Comparison of ENCODE assay signal across 11 mouse cellular contexts in the genomic region with DNA sequence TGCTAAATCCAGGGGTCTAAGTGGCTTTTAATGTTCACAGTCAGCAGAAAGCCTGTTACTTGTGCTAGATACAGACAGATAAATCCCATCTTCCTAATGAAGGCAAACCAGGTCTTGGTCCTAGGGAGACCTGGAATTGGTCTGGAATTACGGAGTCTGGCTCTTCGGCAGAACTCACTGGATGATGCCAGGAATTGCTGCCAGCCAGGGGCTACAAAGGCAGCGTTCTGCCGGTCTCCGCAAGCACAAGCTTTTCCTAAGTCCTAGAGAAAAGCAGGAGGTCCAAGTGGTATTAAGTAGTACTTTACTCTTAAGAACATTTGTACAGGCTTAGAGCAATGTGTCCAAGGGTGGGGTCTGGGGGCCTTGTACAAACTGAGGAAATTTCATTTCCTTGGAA. TPM values are rescaled to one million over a fixed set of nuclear protein-coding genes. Genes with fewer than 3 reads are reported as not detected.
DNase-seq lines count a peak whose midpoint lies in the region; ATAC-seq and TF ChIP-seq lines count a peak whose summit lies in the region.
"Had no signal": no experiment of that assay in that cellular context is flagged by ENCODE, and none has a peak within 500 bp of the region (broad histone marks: within the 10 kb centered on the region; RNA-seq: fewer than 3 reads in every experiment).

No protein-coding gene starts in this region.

- no peaks in the 10 kb centered on the region for H3K27me3 ChIP-seq in heart, postnatal 0 days (ENCODE audit: control insufficient read depth, insufficient read depth, low read length)
- no peaks in the 10 kb centered on the region for H3K27me3 ChIP-seq in embryonic facial prominence, embryonic 10.5 days (replicated peaks; ENCODE audit: low read depth, poor library complexity, severe bottlenecking)
- no peaks in the 10 kb centered on the region for H3K27me3 ChIP-seq in forebrain, embryonic 11.5 days (ENCODE audit: control insufficient read depth, insufficient read depth, low read length)
- no peaks in the 10 kb centered on the region for H3K27me3 ChIP-seq in limb, embryonic 15.5 days

- no peaks in the 10 kb centered on the region for H3K9me3 ChIP-seq in heart, postnatal 0 days (replicated peaks; ENCODE audit: control insufficient read depth, low read length)
- H3K9me3 ChIP-seq in embryonic facial prominence, embryonic 10.5 days: no peaks in the 10 kb centered on the region
- H3K9me3 ChIP-seq in forebrain, embryonic 11.5 days (ENCODE audit: control insufficient read depth, low read length): no peaks in the 10 kb centered on the region; the same call in 1 of the 2 replicates
- no peaks in the 10 kb centered on the region for H3K9me3 ChIP-seq in limb, embryonic 15.5 days

- peak overlapping the region; percentile 20; the same call in 1 of the 2 replicates for H3K27ac ChIP-seq in heart, postnatal 0 days (ENCODE audit: low read depth)
- H3K27ac ChIP-seq in embryonic facial prominence, embryonic 10.5 days (replicated peaks): peak overlapping the region; percentile 55
- peak overlapping the region; percentile 97 for H3K27ac ChIP-seq in forebrain, embryonic 11.5 days (ENCODE audit: low read depth, low read length)
- peak overlapping the region; percentile 69 for H3K27ac ChIP-seq in limb, embryonic 15.5 days

- WGBS in heart, postnatal 0 days: 78% methylated on average over 5 of the region's 5 CpGs
- 79% methylated on average over 5 of the region's 5 CpGs for WGBS in embryonic facial prominence, embryonic 10.5 days
- 43% methylated on average over 5 of the region's 5 CpGs for WGBS in forebrain, embryonic 11.5 days
- 48% methylated on average over 5 of the region's 5 CpGs for WGBS in limb, embryonic 15.5 days

- no peak for DNase-seq in heart, postnatal 0 days (ENCODE audit: low spot score)
- DNase-seq in heart, adult 8-10 months (ENCODE audit: low spot score): no peak
- no peak for DNase-seq in embryonic facial prominence, embryonic 10.5 days (ENCODE audit: low spot score)
- DNase-seq in forebrain, embryonic 11.5 days (ENCODE audit: low spot score): no peak
- DNase-seq in spleen, postnatal 10 days (ENCODE audit: low spot score in 2 of 2): no peak
- DNase-seq in ovary, postnatal 36 days (ENCODE audit: low spot score): no peak
- DNase-seq: spleen, adult 18-20 months; thymus, postnatal 4 days had no signal

- no peak overlapping the region for H3K4me3 ChIP-seq in heart, postnatal 0 days (ENCODE audit: low read depth, low read length)
- H3K4me3 ChIP-seq in embryonic facial prominence, embryonic 10.5 days: no peak overlapping the region
- H3K4me3 ChIP-seq in forebrain, embryonic 11.5 days (ENCODE audit: low read depth, low read length): no peak overlapping the region
- H3K4me3 ChIP-seq in limb, embryonic 15.5 days: no peak overlapping the region
- H3K4me3 ChIP-seq: erythroblast, embryonic 14.5 days had no signal

- no peak for TF ChIP-seq CTCF in heart, postnatal 0 days (IDR thresholded peaks at IDR 0.05; ENCODE audit: low read depth)

- H3K4me2 ChIP-seq in heart, postnatal 0 days (ENCODE audit: low read depth, low read length): no peak overlapping the region
- H3K4me2 ChIP-seq in forebrain, embryonic 11.5 days (ENCODE audit: low read depth, low read length, severe bottlenecking): no peak overlapping the region
- H3K4me2 ChIP-seq in limb, embryonic 15.5 days: no peak overlapping the region

- H3K9ac ChIP-seq in heart, postnatal 0 days (replicated peaks; ENCODE audit: low read depth, low read length): no peak overlapping the region
- peak overlapping the region; percentile 6; the same call in 1 of the 2 replicates for H3K9ac ChIP-seq in forebrain, embryonic 11.5 days (ENCODE audit: low read length)
- H3K9ac ChIP-seq in limb, embryonic 15.5 days: no peak overlapping the region

- ATAC-seq in heart, postnatal 0 days (ENCODE audit: insufficient read depth, low read depth): no peak
- ATAC-seq in forebrain, embryonic 11.5 days (replicated peaks; ENCODE audit: low FRiP score): no peak
- ATAC-seq in limb, embryonic 15.5 days (ENCODE audit: insufficient number of reproducible peaks, low FRiP score, low TSS enrichment, low read depth): no peak
- ATAC-seq in inflammation-experienced regulatory T-cells, adult 6 months: no peak

- no peak for TF ChIP-seq EP300 in heart, postnatal 0 days (IDR thresholded peaks at IDR 0.05; ENCODE audit: low read depth)

- H3K36me3 ChIP-seq in heart, postnatal 0 days (replicated peaks; ENCODE audit: control insufficient read depth, insufficient read depth, low read length): no peaks in the 10 kb centered on the region
- peaks cover 8% of the 10 kb centered on the region; the same call in 1 of the 2 replicates for H3K36me3 ChIP-seq in embryonic facial prominence, embryonic 10.5 days (replicated peaks)
- no peaks in the 10 kb centered on the region for H3K36me3 ChIP-seq in forebrain, embryonic 11.5 days (ENCODE audit: control insufficient read depth, insufficient read depth, low read length)
- no peaks in the 10 kb centered on the region for H3K36me3 ChIP-seq in limb, embryonic 15.5 days

- peaks cover 16% of the 10 kb centered on the region; the same call in 1 of the 2 replicates for H3K4me1 ChIP-seq in heart, postnatal 0 days (ENCODE audit: control insufficient read depth, insufficient read depth)
- H3K4me1 ChIP-seq in embryonic facial prominence, embryonic 10.5 days: peaks cover 71% of the 10 kb centered on the region
- H3K4me1 ChIP-seq in forebrain, embryonic 11.5 days (replicated peaks; ENCODE audit: control insufficient read depth, insufficient read depth, low read length): peaks cover 46% of the 10 kb centered on the region
- peaks cover 60% of the 10 kb centered on the region for H3K4me1 ChIP-seq in limb, embryonic 15.5 days

RNA-seq across cellular contexts. Expression of a gene that starts 14.6 kb away (rescaled TPM):
- 35.6 and 50.7 TPM in 2 replicates for total RNA-seq in heart, postnatal 0 days (2014; rRNA removed; ENCODE audit: low replicate concordance)
- 10.6 TPM in 2 replicates for polyA plus RNA-seq in heart, postnatal 0 days (2015; fragmentation: Nextera tagmentation; extraction: Ambion mirVana)
- total RNA-seq in heart, adult 8-10 months (2022): 10 to 100 TPM in 3 of 4 experiments, 1 to 10 TPM in 1; 9.8 to 13.0 (median 11.0) TPM
- polyA plus RNA-seq in embryonic facial prominence, embryonic 10.5 days (2016; fragmentation: Nextera tagmentation; extraction: Ambion mirVana): 41.1 and 42.0 TPM in 2 replicates
- polyA plus RNA-seq in forebrain, embryonic 11.5 days (2014; fragmentation: Nextera tagmentation; extraction: Ambion mirVana): 52.3 and 65.1 TPM in 2 replicates
- 48.1 and 60.8 TPM in 2 replicates for polyA plus RNA-seq in limb, embryonic 15.5 days (2015; fragmentation: Nextera tagmentation; extraction: Ambion mirVana)
- 1 to 10 TPM; 1.1 to 2.0 (median 1.6) TPM for polyA plus RNA-seq in inflammation-experienced regulatory T-cells, adult 6 months (2017; shearing (Covaris generic))

RNA-seq across cellular contexts. Expression of a gene that starts 22.4 kb away (rescaled TPM):
- total RNA-seq in heart, postnatal 0 days (2014; rRNA removed; ENCODE audit: low replicate concordance): 20.1 and 42.8 TPM in 2 replicates
- polyA plus RNA-seq in heart, postnatal 0 days (2015; fragmentation: Nextera tagmentation; extraction: Ambion mirVana): 90.5 and 99.9 TPM in 2 replicates
- total RNA-seq in heart, adult 8-10 months (2022): 10 to 100 TPM; 32.9 to 54.5 (median 39.9) TPM
- polyA plus RNA-seq in embryonic facial prominence, embryonic 10.5 days (2016; fragmentation: Nextera tagmentation; extraction: Ambion mirVana): 135 and 144 TPM in 2 replicates
- 109 and 113 TPM in 2 replicates for polyA plus RNA-seq in forebrain, embryonic 11.5 days (2014; fragmentation: Nextera tagmentation; extraction: Ambion mirVana)
- polyA plus RNA-seq in limb, embryonic 15.5 days (2015; fragmentation: Nextera tagmentation; extraction: Ambion mirVana): 101 and 107 TPM in 2 replicates
- 10 to 100 TPM; 60.7 to 86.9 (median 76.3) TPM for polyA plus RNA-seq in inflammation-experienced regulatory T-cells, adult 6 months (2017; shearing (Covaris generic))

Comparison
In these comparisons a context has a peak if more than half of its experiments do, and no peak if none do; other contexts are left out.
1. H3K27ac ChIP-seq: peak in every context shown above with its lines; median percentile 97 in forebrain, embryonic 11.5 days; 69 in limb, embryonic 15.5 days; 55 in embryonic facial prominence, embryonic 10.5 days; 20 in heart, postnatal 0 days.